Mouse (Mus musculus) intestine, postnatal 0 days (tissue): ENCODE measurements around the gene Rxra. TPM values are rescaled to one million over a fixed set of nuclear protein-coding genes. Genes with fewer than 3 reads are reported as not detected.
A peak's percentile ranks its signal among the peaks of the same experiment; 100 is the strongest.

Experiments used
- ATAC-seq: fragments of 200-750 bp; cut with Nextera tagmentation; 2 replicates; pipeline ENCODE4 v1.8.0; 2017; ENCODE audit warnings: mild to moderate bottlenecking, moderate TSS enrichment, moderate library complexity
- H3K27ac ChIP-seq: fragments of 300-500 bp; sonication (generic); 2 replicates; pipeline ENCODE4 v1.5.1; 2014; ENCODE audit warnings: mild to moderate bottlenecking, low read depth, low read length, moderate library complexity
- H3K27me3 ChIP-seq: fragments of 300-500 bp; sonication (generic); replicated peaks from 2 replicates; pipeline ENCODE4 v1.6.1; 2014; ENCODE audit warnings: low read length, mixed read lengths; ENCODE audit not compliant: control insufficient read depth, insufficient read depth
- H3K36me3 ChIP-seq: fragments of 300-500 bp; sonication (generic); 2 replicates; pipeline ENCODE4 v1.6.1; 2014; ENCODE audit warnings: mild to moderate bottlenecking, moderate library complexity; ENCODE audit not compliant: control insufficient read depth, insufficient read depth
- H3K4me1 ChIP-seq: fragments of 300-500 bp; sonication (generic); replicated peaks from 2 replicates; pipeline ENCODE4 v1.6.1; 2014; ENCODE audit warnings: antibody characterized with exemption, low read length, mixed read lengths; ENCODE audit not compliant: control insufficient read depth, insufficient read depth
- H3K4me2 ChIP-seq: fragments of 300-500 bp; sonication (generic); replicated peaks from 2 replicates; pipeline ENCODE4 v1.6.1; 2014; ENCODE audit warnings: low read depth, mild to moderate bottlenecking, moderate library complexity
- H3K4me3 ChIP-seq: fragments of 300-500 bp; sonication (generic); 2 replicates; pipeline ENCODE4 v1.5.1; 2014; ENCODE audit warnings: low read depth, low read length
- H3K9ac ChIP-seq: fragments of 300-500 bp; sonication (generic); 2 replicates; pipeline ENCODE4 v1.6.1; 2014; ENCODE audit warnings: mild to moderate bottlenecking, low read depth, low read length
- H3K9me3 ChIP-seq: fragments of 300-500 bp; sonication (generic); 2 replicates; pipeline ENCODE4 v1.6.1; 2016; ENCODE audit warnings: mixed run types; ENCODE audit not compliant: control insufficient read depth
- CTCF ChIP-seq: sonication (generic); IDR thresholded peaks from 2 replicates; pipeline ENCODE4 v1.5.1; 2016; ENCODE audit warnings: low read depth, mild to moderate bottlenecking, control low read depth, antibody characterized with exemption, moderate library complexity
- WGBS: fragments of 180-500 bp; shearing (Covaris S2); extraction: QIAGEN DNeasy Blood & Tissue Kit; methylation state at CpG from one replicate; pipeline ENCODE4 v1.1.7; 2014; 5-methylcytosine and 5-hydroxymethylcytosine counted together
- polyA plus RNA-seq: library from polyadenylated mRNA; unstranded; fragments of >200 nt; fragmentation: Nextera tagmentation; extraction: Ambion mirVana; gene quantifications from 2 replicates; pipeline ENCODE4 v1.2.1, GENCODE M21; 2015

The Rxra gene
- polyA plus RNA-seq: 9.0 and 10.2 TPM in 2 replicates

- H3K4me1 ChIP-seq: peaks cover 46% of the 10 kb centered on the region
- peak within 1 kb of the TSS; percentile 99 for H3K9ac ChIP-seq
- H3K27ac ChIP-seq: peak within 1 kb of the TSS; percentile 97
- no peaks in the 10 kb centered on the region for H3K36me3 ChIP-seq
- no peaks in the 10 kb centered on the region for H3K9me3 ChIP-seq
- no peaks in the 10 kb centered on the region for H3K27me3 ChIP-seq
- H3K4me2 ChIP-seq: peak within 1 kb of the TSS; percentile 97
- ATAC-seq: peak; percentile 49
- 3% methylated on average over 16 of the region's 16 CpGs for WGBS
- TF ChIP-seq CTCF: no peak
- H3K4me3 ChIP-seq: peak within 1 kb of the TSS; percentile 89
Observed at GRCm38 (mm10) chr2:27676106-27676477, at the start of gene Rxra. Gene Rxra, plus strand, starts transcription at chr2:27676440.

- H3K36me3 ChIP-seq: no peaks in the 10 kb centered on the region
- H3K9me3 ChIP-seq: no peaks in the 10 kb centered on the region
- no peak overlapping the region for H3K4me3 ChIP-seq
- no peaks in the 10 kb centered on the region for H3K27me3 ChIP-seq
- H3K4me1 ChIP-seq: peaks cover 5% of the 10 kb centered on the region; the same call in 1 of the 2 replicates
- WGBS: 48% methylated on average over 1 of the region's 1 CpGs
- no peak overlapping the region for H3K27ac ChIP-seq
- no peak overlapping the region for H3K4me2 ChIP-seq
- 0 out of 2 replicates have a peak, but pooled peaks have one; percentile 34 for ATAC-seq
- H3K9ac ChIP-seq: no peak overlapping the region
- no peak for TF ChIP-seq CTCF
Observed at GRCm38 (mm10) chr2:27626604-27627003, 49.6 kb upstream of the Rxra start.

- TF ChIP-seq CTCF: no peak
- no peak overlapping the region for H3K4me3 ChIP-seq
- no peak overlapping the region for H3K9ac ChIP-seq
- H3K27me3 ChIP-seq: no peaks in the 10 kb centered on the region
- WGBS: 80% methylated on average over 3 of the region's 3 CpGs
- no peaks in the 10 kb centered on the region for H3K9me3 ChIP-seq
- H3K27ac ChIP-seq: no peak overlapping the region
- no peak for ATAC-seq
- H3K4me1 ChIP-seq: no peaks in the 10 kb centered on the region; the same call in 1 of the 2 replicates
- H3K4me2 ChIP-seq: no peak overlapping the region
- H3K36me3 ChIP-seq: no peaks in the 10 kb centered on the region
Observed at GRCm38 (mm10) chr2:27630601-27631285, 45.5 kb upstream of the Rxra start.

- Histone ChIP-seq H3K4me3 (no peak overlapping the region), H3K4me1 (no peaks in the 10 kb centered on the region), H3K36me3 (no peaks in the 10 kb centered on the region), H3K27me3 (no peaks in the 10 kb centered on the region), H3K27ac (no peak overlapping the region), H3K4me2 (no peak overlapping the region), H3K9ac (no peak overlapping the region), H3K9me3 (no peaks in the 10 kb centered on the region)
- no peak for ATAC-seq
- no peak for TF ChIP-seq CTCF
- WGBS: 82% methylated on average over 2 of the region's 2 CpGs
Observed at GRCm38 (mm10) chr2:27633471-27633870, 42.8 kb upstream of the Rxra start.

GRCm38 (mm10) chr2:27634018-27634417 is 42.2 kb upstream of the Rxra start:
- Histone ChIP-seq H3K9ac (no peak overlapping the region), H3K4me3 (no peak overlapping the region), H3K36me3 (no peaks in the 10 kb centered on the region), H3K27me3 (no peaks in the 10 kb centered on the region), H3K4me1 (no peaks in the 10 kb centered on the region), H3K4me2 (no peak overlapping the region), H3K27ac (no peak overlapping the region), H3K9me3 (no peaks in the 10 kb centered on the region)
- TF ChIP-seq CTCF: no peak
- no peak for ATAC-seq
- 11% methylated on average over 1 of the region's 1 CpGs for WGBS

GRCm38 (mm10) chr2:27635147-27635738 is 41.0 kb upstream of the Rxra start:
- no peak for TF ChIP-seq CTCF
- Histone ChIP-seq H3K4me1 (no peaks in the 10 kb centered on the region; the same call in 1 of the 2 replicates), H3K4me2 (no peak overlapping the region), H3K9ac (no peak overlapping the region), H3K9me3 (no peaks in the 10 kb centered on the region), H3K27me3 (no peaks in the 10 kb centered on the region), H3K4me3 (no peak overlapping the region), H3K27ac (no peak overlapping the region), H3K36me3 (no peaks in the 10 kb centered on the region)
- 90% methylated on average over 13 of the region's 13 CpGs for WGBS
- no peak for ATAC-seq
